ENCODE assay signal across 22 mouse cellular contexts in the genomic region with DNA sequence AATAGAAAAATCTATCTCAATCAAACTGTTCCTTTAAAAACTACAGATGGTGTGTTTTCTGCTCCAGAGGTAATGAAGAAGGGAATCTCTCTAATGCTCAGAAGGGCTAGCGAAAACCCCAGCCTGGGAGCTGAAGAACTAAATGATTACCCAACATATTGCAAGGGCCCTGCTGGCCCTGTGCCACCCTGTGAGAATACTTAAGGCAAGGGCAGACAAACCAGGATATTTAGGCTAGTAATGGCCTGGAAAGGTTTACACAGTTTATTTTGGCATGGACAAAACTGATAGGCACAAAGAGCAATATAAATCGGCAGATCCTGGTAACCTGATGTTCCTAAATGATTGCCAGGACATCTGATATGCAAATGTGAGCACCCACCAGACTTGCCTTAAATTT.
DNase-seq lines count a peak whose midpoint lies in the region; TF ChIP-seq lines count a peak whose summit lies in the region.
"Had no signal": no experiment of that assay in that cellular context is flagged by ENCODE, and none has a peak within 500 bp of the region (broad histone marks: within the 10 kb centered on the region; RNA-seq: fewer than 3 reads in every experiment).

No protein-coding gene starts in this region.

- 21% methylated on average over 2 of the region's 2 CpGs for WGBS in liver, adult 2 months
- WGBS in limb, embryonic 10.5 days, result 93% methylated on average over 2 of the region's 2 CpGs

- H3K9me3 ChIP-seq in limb, embryonic 10.5 days (replicated peaks), result no peaks in the 10 kb centered on the region
- H3K9me3 ChIP-seq: forebrain, embryonic 12.5 days; stomach, embryonic 15.5 days had no signal

- H3K79me2 ChIP-seq in liver, adult 2 months (ENCODE audit: control insufficient read depth, insufficient read depth, low read length), result no peaks in the 10 kb centered on the region

- H3K4me3 ChIP-seq in liver, adult 2 months (ENCODE audit: insufficient read depth, low read depth, low read length), result no peak overlapping the region
- no peak overlapping the region for H3K4me3 ChIP-seq in limb, embryonic 10.5 days
- H3K4me3 ChIP-seq: forebrain, embryonic 12.5 days; heart, embryonic 12.5 days; hindbrain, embryonic 12.5 days; left cerebral cortex, adult 2 months; limb, embryonic 12.5 days; stomach, embryonic 15.5 days had no signal

- no peaks in the 10 kb centered on the region for H3K36me3 ChIP-seq in liver, adult 2 months (ENCODE audit: control insufficient read depth, insufficient read depth, low read length)
- H3K36me3 ChIP-seq in limb, embryonic 10.5 days, result no peaks in the 10 kb centered on the region
- H3K36me3 ChIP-seq: forebrain, embryonic 12.5 days; heart, embryonic 12.5 days; hindbrain, embryonic 12.5 days; limb, embryonic 12.5 days; stomach, embryonic 15.5 days had no signal

- DNase-seq in adrenal gland, adult 2 months, result peak; percentile 36
- DNase-seq in adrenal gland, postnatal 4 days (ENCODE audit: low spot score in 2 of 2), result no peak
- DNase-seq in liver, adult 2 months (ENCODE audit: extremely low read depth, low read depth, low spot score), result peak; percentile 73
- DNase-seq in liver, result no peak
- DNase-seq in lung, postnatal 10 days, result peak; percentile 43
- no peak for DNase-seq in embryo, embryonic 9.5 days (ENCODE audit: extremely low spot score)
- no peak for DNase-seq in urinary bladder, adult 2 months (ENCODE audit: low spot score)
- DNase-seq in limb, embryonic 10.5 days (ENCODE audit: low spot score), result no peak
- DNase-seq: cerebellum, adult 11-12 months; cerebellum, postnatal 36 days; heart, postnatal 14 days; kidney, adult 18-20 months; kidney, postnatal 10 days; retina, postnatal 1 day; thymus, adult 2 months had no signal

- H3K4me1 ChIP-seq in liver, adult 2 months (ENCODE audit: control insufficient read depth, insufficient read depth, low read length), result peaks cover 5% of the 10 kb centered on the region; the same call in 1 of the 2 replicates
- no peaks in the 10 kb centered on the region; the same call in 1 of the 2 replicates for H3K4me1 ChIP-seq in limb, embryonic 10.5 days
- H3K4me1 ChIP-seq: forebrain, embryonic 12.5 days; heart, embryonic 12.5 days; hindbrain, embryonic 12.5 days; stomach, embryonic 15.5 days had no signal

- H3K27me3 ChIP-seq in liver, adult 2 months (ENCODE audit: control insufficient read depth, insufficient read depth, low read length), result no peaks in the 10 kb centered on the region
- H3K27me3 ChIP-seq in limb, embryonic 10.5 days (ENCODE audit: low read depth, poor library complexity, severe bottlenecking), result no peaks in the 10 kb centered on the region
- H3K27me3 ChIP-seq: forebrain, embryonic 12.5 days; heart, embryonic 12.5 days; hindbrain, embryonic 12.5 days; limb, embryonic 12.5 days; stomach, embryonic 15.5 days had no signal

- TF ChIP-seq CTCF in liver, adult 2 months (IDR thresholded peaks at IDR 0.05; ENCODE audit: low read depth, low read length), result no peak

- H3K9ac ChIP-seq in liver, adult 2 months (ENCODE audit: low read depth, low read length), result no peak overlapping the region
- H3K9ac ChIP-seq: forebrain, embryonic 12.5 days; heart, embryonic 12.5 days; hindbrain, embryonic 12.5 days; limb, embryonic 12.5 days; liver, embryonic 14.5 days; stomach, embryonic 15.5 days had no signal

- no peak overlapping the region for H3K27ac ChIP-seq in liver, adult 2 months (replicated peaks; ENCODE audit: insufficient read depth, low read depth, low read length)
- no peak overlapping the region for H3K27ac ChIP-seq in limb, embryonic 10.5 days
- H3K27ac ChIP-seq: forebrain, embryonic 12.5 days; hindbrain, embryonic 12.5 days; left cerebral cortex, adult 2 months; limb, embryonic 12.5 days; liver, embryonic 14.5 days; stomach, embryonic 15.5 days had no signal

- no peak for TF ChIP-seq POLR2A in liver, adult 2 months (IDR thresholded peaks at IDR 0.05; ENCODE audit: extremely low read depth, insufficient read depth, low read length)

Comparison
In these comparisons a context has a peak if more than half of its experiments do, and no peak if none do; other contexts are left out.
1. DNase-seq: peak in adrenal gland, adult 2 months (single experiment), liver, adult 2 months (single experiment) and lung, postnatal 10 days (single experiment); none in adrenal gland, postnatal 4 days (0 of 2), liver (single experiment), embryo, embryonic 9.5 days (single experiment), urinary bladder, adult 2 months (single experiment) and limb, embryonic 10.5 days (single experiment).